Mouse (Mus musculus) gastrocnemius, postnatal 4 days (tissue): Measurements from ENCODE around the gene Vmp1. TPM values are rescaled to one million over a fixed set of nuclear protein-coding genes. Genes with fewer than 3 reads are reported as not detected.

ENCODE experiments used
- DNase-seq, 2 experiments: peaks; one replicate each; pipeline ENCODE4 v3.0.0; 2021 to 2022; ENCODE audit warnings: low spot score in 2 of 2, mixed read lengths in 2 of 2
- total RNA-seq, 2 experiments: library from RNA; stranded (reverse); gene quantifications; 2 replicates each; pipeline ENCODE4 v1.2.3; 2021

Gene Vmp1
- total RNA-seq, 2 experiments from 2014 or later = 55.1 to 65.5 TPM

DNA sequence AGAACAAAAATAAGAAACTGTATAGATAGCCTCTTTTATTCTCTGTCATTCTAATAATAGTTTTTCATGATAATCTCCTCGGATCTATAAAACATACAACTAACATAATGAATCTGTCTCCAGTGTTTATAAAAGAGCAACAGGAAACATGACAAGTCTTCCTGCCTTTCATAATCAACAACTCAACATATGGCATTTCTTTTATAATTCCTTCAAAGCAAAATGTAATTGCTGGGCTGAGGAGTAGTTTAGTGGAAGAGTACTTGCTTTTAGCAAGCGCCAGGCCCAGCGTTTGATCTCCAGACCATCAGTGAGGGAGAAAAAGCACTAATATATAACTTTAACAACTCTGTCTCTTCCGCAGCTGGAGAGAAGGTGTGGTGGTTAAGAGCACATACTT, 41.9 kb downstream of the Vmp1 start:
- no peak for DNase-seq

DNA sequence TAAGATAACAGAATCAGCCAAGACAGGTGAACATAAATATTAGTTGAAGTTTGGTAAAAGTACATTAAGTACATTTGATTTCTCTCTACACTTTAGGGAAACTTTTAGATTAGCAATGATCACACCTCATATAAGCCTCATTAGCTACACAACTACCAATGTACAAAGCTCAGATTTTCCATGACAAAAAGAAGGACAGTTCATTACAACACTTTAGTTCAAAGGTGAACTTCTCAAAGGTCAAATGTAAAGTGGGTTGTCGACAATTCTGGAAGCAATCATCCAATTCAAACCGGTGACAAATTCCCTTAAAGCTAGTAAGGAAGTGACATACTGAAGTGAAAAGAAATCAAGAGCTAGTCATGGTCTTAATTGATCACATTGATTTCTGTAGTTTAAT, 45.9 kb downstream of the Vmp1 start:
- DNase-seq = no peak

GRCm38 (mm10) chr11:86634396-86634795, 49.2 kb downstream of the Vmp1 start:
- no peak for DNase-seq

- no peak for DNase-seq
Measured at GRCm38 (mm10) chr11:86629941-86630340, 53.7 kb downstream of the Vmp1 start.

- DNase-seq = no peak
Measured at GRCm38 (mm10) chr11:86629445-86629844, 54.2 kb downstream of the Vmp1 start.

DNA sequence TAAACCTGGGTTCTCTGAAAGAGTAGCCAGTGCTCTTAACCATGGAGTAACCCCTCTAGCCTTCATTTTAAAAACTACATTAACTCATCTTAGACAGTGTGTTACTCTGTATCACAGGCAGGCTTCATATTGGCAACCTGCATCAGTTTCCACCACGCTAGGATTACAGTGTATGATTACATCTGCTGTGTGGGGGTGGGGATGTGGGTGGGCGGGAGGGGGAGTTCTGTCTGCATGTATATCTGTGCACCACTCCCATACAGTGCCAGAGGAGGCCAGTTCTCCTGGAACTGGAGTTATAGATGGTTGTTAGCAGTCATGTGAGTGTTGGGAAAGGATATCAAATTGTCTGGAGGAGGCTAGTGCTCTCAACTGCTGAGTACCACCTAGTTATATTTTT, 55.2 kb downstream of the Vmp1 start:
- DNase-seq = no peak

DNA sequence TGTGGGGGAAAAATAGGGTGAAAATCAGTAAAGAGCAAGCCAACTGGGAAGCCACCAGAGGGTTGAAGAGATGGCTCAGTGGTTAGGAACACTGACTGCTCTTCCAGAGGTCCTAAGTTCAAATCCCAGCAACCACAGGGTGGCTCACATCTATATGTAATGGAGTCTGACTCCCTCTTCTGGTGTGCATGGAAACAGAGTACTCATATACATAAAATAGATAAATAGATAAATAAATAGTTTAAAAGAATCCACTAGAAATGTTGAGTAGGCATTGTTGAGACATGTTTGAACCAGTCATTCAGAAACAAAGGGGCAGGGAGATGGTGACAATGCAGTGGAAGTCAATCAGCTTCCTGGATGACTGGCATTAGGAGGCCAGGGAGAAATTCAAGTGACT, 56.0 kb downstream of the Vmp1 start:
- DNase-seq = no peak

GRCm38 (mm10) chr11:86626714-86627113, 56.9 kb downstream of the Vmp1 start:
- no peak for DNase-seq

- no peak for DNase-seq
Measured at GRCm38 (mm10) chr11:86624237-86624941, 59.2 kb downstream of the Vmp1 start.

DNA sequence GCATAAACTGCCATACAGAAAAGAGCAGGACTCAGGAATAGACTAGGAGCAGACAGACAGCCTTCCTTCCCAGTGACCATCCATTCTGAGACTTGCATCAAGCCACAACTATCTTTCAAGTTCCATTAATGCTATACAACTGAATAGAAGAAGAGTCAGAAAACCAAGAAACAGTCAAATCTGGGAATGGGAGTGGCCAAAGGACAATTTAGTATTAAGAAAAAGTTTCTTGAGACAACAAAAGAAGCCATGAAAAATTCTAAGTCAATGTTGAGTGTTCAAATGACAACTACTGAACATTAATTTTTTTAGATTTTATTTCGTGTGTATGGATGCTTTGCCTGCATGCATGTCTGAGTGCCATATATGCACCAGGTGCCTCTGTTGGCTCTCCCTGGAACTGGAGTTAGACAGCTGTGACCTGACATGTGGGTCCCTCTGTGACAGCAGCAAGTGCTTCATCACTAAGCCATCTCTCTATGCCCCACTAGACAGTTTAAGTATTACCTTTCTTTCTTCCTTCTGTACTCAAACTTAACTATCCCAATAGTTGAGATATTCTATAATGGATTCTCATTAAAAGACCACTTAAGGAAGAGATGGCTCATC, 60.1 kb downstream of the Vmp1 start:
- no peak for DNase-seq

GRCm38 (mm10) chr11:86622191-86622912, 61.3 kb downstream of the Vmp1 start:
- no peak for DNase-seq

DNA sequence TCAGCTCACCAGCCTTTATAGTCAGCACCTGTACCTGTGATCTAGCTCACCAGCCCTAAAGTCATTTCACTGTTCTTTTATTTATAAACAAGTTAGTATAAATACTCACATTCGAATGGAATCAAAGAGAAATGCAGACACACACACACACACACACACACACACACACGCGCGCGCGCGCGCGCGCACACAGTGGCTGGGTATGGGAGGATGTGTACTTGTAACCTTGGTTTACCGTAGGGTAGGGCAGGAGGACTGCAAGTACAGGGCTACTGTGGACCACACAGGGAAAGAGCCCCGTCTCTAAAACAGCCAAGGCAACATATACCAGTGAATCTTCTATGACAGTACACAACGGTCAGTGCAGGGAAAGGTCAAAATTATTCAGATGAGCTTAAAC, 62.5 kb downstream of the Vmp1 start:
- no peak for DNase-seq

DNA sequence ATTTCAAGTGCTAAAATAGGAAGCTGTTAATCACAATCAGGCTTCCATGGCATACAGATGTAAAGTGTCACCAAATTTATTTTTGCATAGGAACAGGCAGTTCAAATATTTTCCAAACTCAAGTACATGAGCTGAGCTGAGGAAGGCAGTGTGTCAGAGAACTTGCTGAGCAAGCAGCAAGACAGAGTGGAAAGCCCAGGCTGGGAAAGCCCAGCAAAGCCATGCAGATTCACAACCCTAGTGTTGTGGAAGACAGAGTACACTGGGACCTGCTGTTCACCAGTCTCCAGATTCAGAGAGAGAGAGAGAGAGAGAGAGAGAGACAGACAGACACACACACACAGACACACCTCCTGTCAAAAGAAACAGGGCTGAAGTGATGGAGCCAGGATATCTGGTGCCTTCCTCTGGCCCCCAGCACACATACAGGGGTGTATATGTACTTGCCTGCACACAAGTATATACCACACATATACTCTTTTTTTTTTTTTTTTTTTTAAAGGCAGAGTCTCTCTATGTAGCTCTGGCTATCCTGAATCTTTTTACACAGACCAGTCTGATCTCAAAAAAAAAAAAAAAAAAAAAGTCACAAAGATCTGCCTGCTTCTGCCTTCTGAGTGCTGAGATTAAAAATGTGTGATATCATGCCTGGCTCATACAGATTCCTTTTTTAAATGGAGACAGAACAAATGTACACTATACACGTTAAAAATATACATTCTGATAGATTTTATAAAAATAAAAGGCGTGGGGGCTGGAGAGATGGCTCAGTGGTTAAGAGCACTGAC, 64.9 kb downstream of the Vmp1 start:
- DNase-seq = no peak

GRCm38 (mm10) chr11:86614607-86615006, 69.0 kb downstream of the Vmp1 start:
- DNase-seq = no peak

DNA sequence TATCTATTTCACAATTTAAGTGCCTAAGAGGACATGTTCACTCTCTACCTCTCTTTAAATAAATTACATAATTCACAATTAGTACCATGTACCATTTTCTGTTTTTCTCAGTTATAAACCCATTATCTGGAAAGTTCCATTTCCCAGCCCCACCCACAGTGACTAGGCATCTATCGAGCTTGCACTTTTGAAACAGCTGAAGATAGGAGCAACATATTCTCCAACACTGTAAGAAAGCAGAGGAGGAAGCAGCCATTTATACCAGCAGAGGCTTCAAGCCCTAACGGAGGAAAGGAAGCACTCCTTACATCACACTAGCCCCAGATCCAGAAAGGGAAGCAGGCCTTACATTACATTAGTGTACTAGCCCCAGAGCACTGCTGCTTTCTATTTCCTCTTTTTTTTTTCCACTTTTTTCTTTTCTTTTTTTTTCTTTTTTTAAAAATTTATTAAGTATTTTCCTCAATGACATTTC, 69.5 kb downstream of the Vmp1 start:
- no peak for DNase-seq

- no peak for DNase-seq
Measured at GRCm38 (mm10) chr11:86611991-86612390, 71.6 kb downstream of the Vmp1 start.

GRCm38 (mm10) chr11:86610239-86610638, 73.4 kb downstream of the Vmp1 start:
- DNase-seq = no peak

DNA sequence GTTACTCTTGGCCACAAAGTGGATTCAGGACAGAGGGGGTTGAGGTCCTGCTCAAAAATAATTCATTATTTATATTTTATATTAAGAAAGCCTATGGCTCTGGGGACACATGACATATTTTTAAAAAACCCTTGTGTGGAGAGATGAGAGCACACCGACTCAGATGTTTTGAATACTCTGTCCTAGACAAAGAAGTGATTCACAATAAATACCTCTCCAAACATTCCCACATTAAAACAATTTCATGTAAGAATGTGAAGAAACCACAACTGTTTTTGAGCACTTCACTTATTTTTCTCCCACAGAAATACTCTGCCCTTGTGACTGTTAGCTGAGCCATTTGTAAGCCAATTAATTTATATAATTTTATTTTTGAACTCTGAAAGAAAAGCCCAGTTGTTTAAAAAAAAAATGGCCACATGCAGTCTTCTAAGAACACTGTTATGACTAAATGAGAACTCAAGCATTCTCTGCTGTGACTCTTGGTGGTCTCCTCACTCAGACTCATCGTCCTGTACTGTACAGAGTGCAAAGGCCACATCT, 75.8 kb downstream of the Vmp1 start:
- DNase-seq = no peak

DNA sequence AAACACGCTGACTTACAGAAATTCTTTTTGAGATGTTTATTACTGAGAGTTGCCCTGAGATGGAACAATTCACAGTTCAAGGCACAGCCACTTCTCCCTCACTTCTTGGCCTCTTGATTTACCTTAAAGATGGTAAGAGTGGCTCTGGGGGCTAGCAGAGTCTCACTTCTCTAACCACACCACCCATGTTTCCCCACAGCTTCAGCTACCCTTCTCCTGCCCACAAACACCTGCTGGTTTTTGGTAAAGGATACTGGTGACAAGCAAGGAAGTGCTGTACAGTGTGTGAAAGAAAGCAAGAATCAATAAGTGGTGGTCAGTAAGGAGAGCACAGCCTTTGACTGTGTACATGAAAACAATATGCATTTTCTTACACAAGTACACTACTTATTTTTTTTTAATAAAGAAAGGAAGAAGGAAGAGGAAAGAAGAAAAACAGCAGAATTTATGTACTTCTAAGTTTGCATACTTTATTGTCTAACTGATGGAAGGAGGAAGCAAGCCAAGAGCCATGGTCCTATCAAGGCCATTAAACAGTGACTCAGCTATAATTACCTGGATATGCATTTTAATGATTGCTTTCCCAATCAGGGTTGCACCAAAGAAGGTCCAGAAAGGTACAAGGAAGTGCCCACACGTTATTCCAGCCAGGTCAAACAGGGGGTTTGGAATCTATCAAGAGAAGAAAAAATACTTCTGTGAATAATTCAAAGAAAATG, 76.9 kb downstream of the Vmp1 start:
- no peak for DNase-seq

- DNase-seq = no peak
Measured at GRCm38 (mm10) chr11:86604732-86605520, 78.7 kb downstream of the Vmp1 start.
